ENCODE assay signal across 8 mouse cellular contexts in the genomic region with DNA sequence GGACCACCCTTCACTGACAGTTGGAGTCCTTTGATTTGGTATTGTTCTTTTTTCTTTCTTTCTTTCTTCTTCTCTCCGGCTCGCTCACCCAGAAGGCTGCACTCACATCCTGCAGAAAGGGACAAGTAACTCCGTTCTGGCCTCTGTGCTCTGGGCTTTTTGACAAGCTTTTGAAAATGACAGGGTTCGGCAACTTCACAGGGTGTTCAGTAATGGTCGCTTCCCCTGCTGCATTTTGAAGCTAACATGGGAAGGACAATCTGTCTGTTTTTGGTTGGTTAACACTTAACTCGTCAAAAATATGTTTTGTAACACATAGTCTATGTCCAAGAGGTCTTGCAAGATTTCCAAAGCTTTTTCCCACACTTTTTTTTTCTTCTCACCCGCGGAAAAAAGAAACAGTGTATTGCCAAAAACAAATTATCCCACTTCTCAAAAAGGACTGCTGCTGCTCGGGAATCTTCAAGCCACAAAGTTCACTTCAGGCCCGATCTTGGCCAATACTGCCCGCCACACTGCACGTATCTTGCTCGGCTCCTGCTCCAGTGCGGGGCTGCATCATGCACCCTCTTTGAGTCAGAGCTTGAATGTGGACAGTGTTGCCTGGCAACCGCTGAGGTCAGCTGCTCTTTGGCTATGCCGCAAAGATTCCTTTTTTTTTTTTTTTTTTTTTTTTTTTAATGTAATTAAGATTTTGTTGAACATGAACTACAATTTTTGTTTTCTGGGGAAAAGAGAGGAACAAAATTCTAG.
DNase-seq lines count a peak whose midpoint lies in the region; ATAC-seq and TF ChIP-seq lines count a peak whose summit lies in the region.

No protein-coding gene starts in this region.

- no peak overlapping the region for H3K27ac ChIP-seq in midbrain, postnatal 0 days (ENCODE audit: low read depth, low read length)

- H3K9me3 ChIP-seq in midbrain, postnatal 0 days (ENCODE audit: low read length), result no peaks in the 10 kb centered on the region

- DNase-seq in adrenal gland, adult (ENCODE audit: inconsistent age in 2 of 2, low spot score in 1 of 2), result peak; percentile 27
- DNase-seq in adrenal gland, adult 18-20 months (ENCODE audit: low spot score in 2 of 2), result no peak
- peak; percentile 30 to 40 for DNase-seq in lung, adult 18-20 months
- DNase-seq in lung, adult 2 months, result no peak
- peak; percentile 44 for DNase-seq in heart, postnatal 4 days
- peak; percentile 64 for DNase-seq in midbrain, postnatal 0 days (ENCODE audit: low spot score)
- DNase-seq in thymus, postnatal 10 days (ENCODE audit: low spot score in 2 of 2), result no peak
- DNase-seq in cerebellum, adult 11-12 months, result no peak

- ATAC-seq in midbrain, postnatal 0 days (ENCODE audit: low FRiP score), result 0 out of 2 replicates have a peak, but pooled peaks have one; percentile 84

- H3K4me2 ChIP-seq in midbrain, postnatal 0 days (ENCODE audit: low read depth, low read length, poor library complexity, severe bottlenecking), result peak overlapping the region; percentile 20; the same call in 1 of the 2 replicates

- no peaks in the 10 kb centered on the region for H3K4me1 ChIP-seq in lung, adult 2 months (ENCODE audit: control insufficient read depth, insufficient read depth, low read length)
- no peaks in the 10 kb centered on the region for H3K4me1 ChIP-seq in midbrain, postnatal 0 days (ENCODE audit: insufficient read depth, low read length)

- no peak overlapping the region for H3K4me3 ChIP-seq in lung, adult 2 months (replicated peaks; ENCODE audit: extremely low read depth, low read depth, low read length)
- H3K4me3 ChIP-seq in midbrain, postnatal 0 days (ENCODE audit: low read depth, low read length), result no peak overlapping the region

- H3K36me3 ChIP-seq in midbrain, postnatal 0 days (ENCODE audit: insufficient read depth, low read length), result no peaks in the 10 kb centered on the region

- H3K9ac ChIP-seq in midbrain, postnatal 0 days (replicated peaks; ENCODE audit: low read length, poor library complexity, severe bottlenecking), result no peak overlapping the region

- no peak for TF ChIP-seq POLR2A in lung, adult 2 months (IDR thresholded peaks at IDR 0.05; ENCODE audit: borderline replicate concordance, extremely low read depth, low read depth, low read length)

- TF ChIP-seq CTCF in lung, adult 2 months (IDR thresholded peaks at IDR 0.05; ENCODE audit: insufficient read depth, low read length), result no peak
- no peak for TF ChIP-seq CTCF in midbrain, postnatal 0 days (IDR thresholded peaks at IDR 0.05)

- 54% methylated on average over 16 of the region's 16 CpGs for WGBS in lung, adult 2 months
- 37% methylated on average over 16 of the region's 16 CpGs for WGBS in midbrain, postnatal 0 days

- H3K27me3 ChIP-seq in midbrain, postnatal 0 days (ENCODE audit: insufficient read depth, low read length), result no peaks in the 10 kb centered on the region

Comparison
In these comparisons a context has a peak if more than half of its experiments do, and no peak if none do; other contexts are left out.
1. DNase-seq: peak in adrenal gland, adult (2 of 2), lung, adult 18-20 months (2 of 2), heart, postnatal 4 days (single experiment) and midbrain, postnatal 0 days (single experiment); none in adrenal gland, adult 18-20 months (0 of 2), lung, adult 2 months (single experiment), thymus, postnatal 10 days (0 of 2) and cerebellum, adult 11-12 months (single experiment).